Mouse (Mus musculus): ENCODE measurements around the gene Car1.
"Not testable (repeated sequence)": the region's sequence is repeated elsewhere in the genome, so short reads cannot be mapped to it uniquely, and the experiment has no call there.

The Car1 gene

GRCm38 (mm10) chr3:14783198-14783597 lies 25.0 kb downstream of the Car1 start:
- DNase-seq (ENCODE audit: low spot score in 2 of 2): not testable (repeated sequence)

GRCm38 (mm10) chr3:14782365-14782764 lies 25.8 kb downstream of the Car1 start:
- DNase-seq (ENCODE audit: low spot score in 2 of 2): not testable (repeated sequence)

- DNase-seq (ENCODE audit: low spot score in 2 of 2): no peak
Measured at GRCm38 (mm10) chr3:14780212-14780611, 28.0 kb downstream of the Car1 start.

GRCm38 (mm10) chr3:14776497-14777162 lies 31.5 kb downstream of the Car1 start:
- DNase-seq (ENCODE audit: low spot score in 2 of 2): not testable (repeated sequence)

GRCm38 (mm10) chr3:14774539-14774938 lies 33.6 kb downstream of the Car1 start:
- not testable (repeated sequence) for DNase-seq (ENCODE audit: low spot score in 2 of 2)

- DNase-seq (ENCODE audit: low spot score in 2 of 2): not testable (repeated sequence)
Measured at GRCm38 (mm10) chr3:14772473-14772872, 35.7 kb downstream of the Car1 start.

- DNase-seq (ENCODE audit: low spot score in 2 of 2): no peak
Measured at GRCm38 (mm10) chr3:14764755-14765566, 43.2 kb downstream of the Car1 start.

- DNase-seq (ENCODE audit: low spot score in 2 of 2): no peak
Measured at GRCm38 (mm10) chr3:14755716-14756115, 52.5 kb downstream of the Car1 start.

GRCm38 (mm10) chr3:14746041-14746440 lies 62.1 kb downstream of the Car1 start:
- DNase-seq (ENCODE audit: low spot score in 2 of 2): no peak

GRCm38 (mm10) chr3:14738261-14738660 lies 69.9 kb downstream of the Car1 start:
- no peak for DNase-seq (ENCODE audit: low spot score in 2 of 2)

GRCm38 (mm10) chr3:14727496-14727895 lies 80.7 kb downstream of the Car1 start:
- DNase-seq (ENCODE audit: low spot score in 2 of 2): not testable (repeated sequence)

GRCm38 (mm10) chr3:14725462-14725861 lies 82.7 kb downstream of the Car1 start:
- not testable (repeated sequence) for DNase-seq (ENCODE audit: low spot score in 2 of 2)

Measured in spleen, postnatal 14 days (tissue).